Mouse (Mus musculus) heart, embryonic 15.5 days (tissue): ENCODE data around the gene Ano9. TPM values are rescaled to one million over a fixed set of nuclear protein-coding genes. Genes with fewer than 3 reads are reported as not detected.

Source experiments
- ATAC-seq: fragments of 200-750 bp; cut with Nextera tagmentation; replicated peaks from 2 replicates; pipeline ENCODE4 v1.8.0; 2017; ENCODE audit warnings: low read depth, moderate TSS enrichment; ENCODE audit not compliant: insufficient number of reproducible peaks, insufficient read depth, low FRiP score
- H3K27ac ChIP-seq: fragments of 300-500 bp; sonication (generic); 2 replicates; pipeline ENCODE4 v1.5.1; 2015; ENCODE audit warnings: mild to moderate bottlenecking, inconsistent platforms
- H3K27me3 ChIP-seq: fragments of 300-500 bp; sonication (generic); 2 replicates; pipeline ENCODE4 v1.6.1; 2015; ENCODE audit warnings: inconsistent platforms
- H3K36me3 ChIP-seq: fragments of 300-500 bp; sonication (generic); 2 replicates; pipeline ENCODE4 v1.6.1; 2015; ENCODE audit warnings: mild to moderate bottlenecking, inconsistent platforms
- H3K4me1 ChIP-seq: fragments of 300-500 bp; sonication (generic); replicated peaks from 2 replicates; pipeline ENCODE4 v1.6.1; 2015; ENCODE audit warnings: inconsistent platforms
- H3K4me2 ChIP-seq: fragments of 300-500 bp; sonication (generic); 2 replicates; pipeline ENCODE4 v1.6.1; 2015; ENCODE audit warnings: inconsistent platforms, mild to moderate bottlenecking, moderate library complexity
- H3K4me3 ChIP-seq: fragments of 300-500 bp; sonication (generic); 2 replicates; pipeline ENCODE4 v1.5.1; 2015; ENCODE audit warnings: mild to moderate bottlenecking, inconsistent platforms
- H3K9ac ChIP-seq: fragments of 300-500 bp; sonication (generic); 2 replicates; pipeline ENCODE4 v1.6.1; 2015; ENCODE audit warnings: mild to moderate bottlenecking, inconsistent platforms
- H3K9me3 ChIP-seq: fragments of 300-500 bp; sonication (generic); replicated peaks from 2 replicates; pipeline ENCODE4 v1.6.1; 2016; ENCODE audit warnings: inconsistent platforms
- WGBS: fragments of 180-500 bp; shearing (Covaris S2); methylation state at CpG from one replicate; pipeline ENCODE4 v1.1.7; 2015; ENCODE audit warnings: mixed read lengths; 5-methylcytosine and 5-hydroxymethylcytosine counted together
- polyA plus RNA-seq: library from polyadenylated mRNA; unstranded; fragments of >200 nt; fragmentation: Nextera tagmentation; extraction: Ambion mirVana; gene quantifications from 2 replicates; pipeline ENCODE4 v1.2.1, GENCODE M21; 2015

Ano9 gene
- polyA plus RNA-seq, 1 experiment from 2014 or later, result 0.16 TPM

DNA sequence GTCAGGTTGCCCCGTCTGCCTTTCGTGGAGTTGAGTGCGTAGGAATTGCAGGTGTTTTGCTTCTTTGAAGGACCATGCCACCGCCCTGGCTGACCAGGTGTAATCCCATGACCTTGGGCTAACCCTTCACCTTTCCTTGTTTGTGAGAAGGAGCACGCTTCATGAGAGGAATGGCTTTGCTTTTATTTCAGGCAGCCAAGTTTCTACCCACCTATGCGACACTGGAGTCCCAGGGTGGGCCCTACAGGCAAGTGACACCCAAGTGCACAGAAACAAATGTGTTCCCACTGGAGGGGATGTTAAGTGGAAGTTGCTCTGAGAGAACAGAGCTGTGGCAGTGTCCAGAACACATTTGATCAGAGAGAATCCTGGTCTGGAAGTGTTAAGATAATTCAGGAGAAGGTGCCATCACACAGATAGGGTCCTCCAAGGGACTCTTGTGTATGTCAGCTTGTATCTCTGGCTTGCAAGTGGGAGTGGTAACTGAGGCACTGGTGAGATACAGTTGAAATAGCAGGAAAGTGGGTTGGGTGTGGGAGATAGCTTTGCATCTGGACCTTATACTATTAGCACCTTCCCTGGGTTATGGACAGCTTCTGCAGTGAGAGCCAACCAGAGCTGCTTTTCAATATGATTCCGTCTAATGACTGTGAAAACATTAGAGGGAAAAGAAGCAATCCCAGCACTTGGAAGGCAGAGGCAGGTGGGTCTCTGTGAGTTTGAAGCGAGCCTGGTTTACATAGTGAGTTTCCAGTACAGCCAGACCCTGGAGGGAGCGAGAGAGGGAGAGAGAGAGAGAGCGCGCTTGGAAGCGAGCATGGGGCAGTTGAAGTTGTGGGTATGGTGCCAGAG lies 14.5 kb upstream of the Ano9 start:
- peak overlapping the region; percentile 83 for H3K4me2 ChIP-seq
- no peaks in the 10 kb centered on the region for H3K9me3 ChIP-seq
- peak overlapping the region; percentile 91 for H3K9ac ChIP-seq
- no peak overlapping the region for H3K27ac ChIP-seq
- no peak for ATAC-seq
- H3K27me3 ChIP-seq, result no peaks in the 10 kb centered on the region
- WGBS, result 54% methylated on average over 12 of the region's 12 CpGs
- H3K4me3 ChIP-seq, result peak overlapping the region; percentile 82
- H3K36me3 ChIP-seq, result peaks cover 20% of the 10 kb centered on the region
- peaks cover 16% of the 10 kb centered on the region for H3K4me1 ChIP-seq

DNA sequence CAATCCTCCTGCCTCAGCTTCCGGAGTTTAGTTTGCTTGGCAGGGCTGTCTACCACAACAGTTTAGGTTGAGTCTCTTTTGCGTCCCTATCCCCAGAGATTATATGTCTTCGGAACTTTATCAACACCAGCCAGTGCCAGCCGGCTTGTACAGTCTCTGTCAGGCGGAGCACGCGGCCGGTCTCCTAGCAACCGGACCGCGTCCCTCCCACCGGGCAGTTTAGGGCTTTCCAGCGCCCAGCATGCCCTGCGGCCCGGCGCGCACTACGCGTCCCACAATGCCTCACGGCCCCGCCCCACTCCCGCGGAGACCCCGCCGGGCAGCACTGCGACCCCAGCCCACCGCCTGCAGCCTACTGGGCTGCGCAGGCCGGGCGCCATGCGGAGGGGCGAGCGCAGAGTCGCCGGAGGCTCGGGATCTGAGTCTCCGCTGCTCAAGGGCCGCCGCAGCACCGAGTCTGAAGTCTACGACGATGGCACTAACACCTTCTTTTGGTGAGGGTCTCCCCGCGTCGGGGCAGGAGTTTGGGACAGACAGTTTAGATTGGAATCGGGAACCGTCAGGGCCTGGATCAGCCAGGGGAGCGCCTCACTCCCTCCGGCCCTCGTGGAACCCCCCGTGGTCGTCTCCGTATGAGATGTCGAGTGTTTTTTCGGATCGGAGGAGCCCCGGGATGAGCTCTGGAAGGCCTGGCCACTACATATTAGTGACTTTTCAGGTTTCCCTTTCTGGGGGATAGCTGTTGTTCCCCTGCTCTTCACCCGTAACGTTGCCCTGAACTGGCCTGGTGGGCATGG lies 13.6 kb upstream of the Ano9 start:
- WGBS, result under 1% methylated on average over 59 of the region's 59 CpGs
- Histone ChIP-seq H3K9ac (peak overlapping the region; percentile 91), H3K36me3 (peaks cover 11% of the 10 kb centered on the region), H3K27ac (peak overlapping the region; percentile 53), H3K27me3 (no peaks in the 10 kb centered on the region), H3K4me1 (peaks cover 16% of the 10 kb centered on the region), H3K9me3 (no peaks in the 10 kb centered on the region), H3K4me3 (peak overlapping the region; percentile 82), H3K4me2 (peak overlapping the region; percentile 83)
- peak; percentile 99 for ATAC-seq

DNA sequence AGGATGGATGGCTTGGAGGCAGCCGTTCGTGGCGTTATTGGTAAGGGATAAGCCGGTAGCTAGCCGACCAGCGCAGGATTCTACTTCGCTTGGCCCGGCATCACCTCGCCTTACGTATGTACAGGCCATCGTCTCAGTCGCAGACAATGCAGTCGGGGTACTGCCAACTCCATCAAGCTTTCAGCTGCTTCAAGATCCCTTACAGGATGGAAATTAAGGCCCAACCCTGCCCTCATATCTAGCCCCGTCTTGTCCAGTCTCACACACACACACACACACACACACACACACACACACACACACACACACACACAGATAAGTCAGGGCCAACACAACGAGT lies 5.9 kb upstream of the Ano9 start:
- Histone ChIP-seq H3K36me3 (no peaks in the 10 kb centered on the region), H3K27ac (peak overlapping the region; percentile 95), H3K9me3 (no peaks in the 10 kb centered on the region), H3K4me1 (peaks cover 16% of the 10 kb centered on the region), H3K9ac (peak overlapping the region; percentile 67), H3K4me3 (peak overlapping the region; percentile 74), H3K27me3 (no peaks in the 10 kb centered on the region), H3K4me2 (peak overlapping the region; percentile 77)
- 2% methylated on average over 15 of the region's 15 CpGs for WGBS
- ATAC-seq, result no peak

DNA sequence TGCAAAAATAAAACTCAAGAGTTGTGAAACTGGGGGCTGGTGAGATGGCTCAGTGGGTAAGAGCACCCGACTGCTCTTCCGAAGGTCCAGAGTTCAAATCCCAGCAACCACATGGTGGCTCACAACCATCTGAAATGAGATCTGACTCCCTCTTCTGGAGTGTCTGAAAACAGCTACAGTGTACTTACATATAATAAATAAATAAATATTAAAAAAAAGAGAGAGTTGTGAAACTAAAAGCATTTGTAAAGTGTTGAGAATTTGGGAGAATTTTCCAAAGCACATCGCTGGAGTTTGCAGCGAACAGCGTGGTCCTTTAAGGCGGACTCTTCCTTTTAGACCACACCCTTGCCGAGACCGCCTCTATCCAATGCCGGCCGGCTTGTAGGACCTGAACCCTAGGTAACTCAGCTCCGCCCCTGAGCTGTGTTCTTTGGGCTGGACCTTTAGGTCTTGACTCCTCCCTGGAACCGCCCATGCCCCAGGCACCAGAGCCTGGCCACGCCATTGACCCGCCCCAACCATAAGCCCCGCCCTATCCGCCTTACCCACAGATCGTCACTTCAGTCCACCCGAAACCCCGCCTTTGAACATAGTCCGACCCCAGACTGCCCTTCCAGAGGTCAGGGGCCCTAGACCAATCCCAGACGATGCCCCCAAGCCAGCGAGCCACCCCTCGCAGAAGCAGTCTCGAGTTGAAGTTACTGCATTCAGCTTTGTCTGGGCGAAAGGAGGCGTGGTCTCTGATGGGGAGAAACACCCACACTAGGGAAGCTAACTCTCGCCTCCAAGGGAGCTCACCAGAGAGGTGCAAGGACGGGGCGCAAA lies 5.3 kb upstream of the Ano9 start:
- peak overlapping the region; percentile 77 for H3K4me2 ChIP-seq
- H3K4me3 ChIP-seq, result peak overlapping the region; percentile 74
- no peaks in the 10 kb centered on the region; the same call in 1 of the 2 replicates for H3K27me3 ChIP-seq
- H3K36me3 ChIP-seq, result no peaks in the 10 kb centered on the region
- peak overlapping the region; percentile 67 for H3K9ac ChIP-seq
- no peaks in the 10 kb centered on the region for H3K9me3 ChIP-seq
- peak overlapping the region; percentile 95 for H3K27ac ChIP-seq
- H3K4me1 ChIP-seq, result peaks cover 16% of the 10 kb centered on the region
- 1% methylated on average over 29 of the region's 29 CpGs for WGBS
- ATAC-seq, result peak; percentile 99

DNA sequence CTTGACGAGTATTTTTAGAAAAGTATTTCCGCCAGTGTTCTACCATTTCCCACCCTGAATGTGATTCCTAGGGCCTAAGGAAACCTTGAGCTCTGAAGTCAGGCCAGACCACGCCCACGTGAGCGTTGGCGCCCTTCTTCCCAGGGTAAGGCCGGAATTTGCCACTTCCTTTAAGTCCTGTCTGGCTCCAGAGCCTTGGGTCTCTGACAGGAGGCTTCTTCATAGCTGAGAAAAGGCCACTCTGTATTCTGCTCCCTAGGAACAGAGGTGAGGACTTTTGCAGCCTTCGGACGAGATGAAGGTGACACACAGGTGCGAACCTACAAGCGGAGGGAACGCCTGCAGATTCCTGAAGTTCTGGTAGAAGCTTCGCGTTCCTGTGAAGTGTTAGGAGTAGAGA lies 4.6 kb upstream of the Ano9 start, which contains the start of gene Ptdss2:
Ptdss2 (plus strand) TSS at position 138 of the 400 bp plus-strand sequence.
- peak within 1 kb of the TSS; percentile 67 for H3K9ac ChIP-seq
- H3K27ac ChIP-seq, result peak within 1 kb of the TSS; percentile 95
- peaks cover 16% of the 10 kb centered on the region for H3K4me1 ChIP-seq
- H3K9me3 ChIP-seq, result no peaks in the 10 kb centered on the region
- no peak for ATAC-seq
- 42% methylated on average over 14 of the region's 14 CpGs for WGBS
- peak within 1 kb of the TSS; percentile 77 for H3K4me2 ChIP-seq
- no peaks in the 10 kb centered on the region for H3K36me3 ChIP-seq
- peak within 1 kb of the TSS; percentile 74 for H3K4me3 ChIP-seq
- peaks cover 4% of the 10 kb centered on the region for H3K27me3 ChIP-seq

DNA sequence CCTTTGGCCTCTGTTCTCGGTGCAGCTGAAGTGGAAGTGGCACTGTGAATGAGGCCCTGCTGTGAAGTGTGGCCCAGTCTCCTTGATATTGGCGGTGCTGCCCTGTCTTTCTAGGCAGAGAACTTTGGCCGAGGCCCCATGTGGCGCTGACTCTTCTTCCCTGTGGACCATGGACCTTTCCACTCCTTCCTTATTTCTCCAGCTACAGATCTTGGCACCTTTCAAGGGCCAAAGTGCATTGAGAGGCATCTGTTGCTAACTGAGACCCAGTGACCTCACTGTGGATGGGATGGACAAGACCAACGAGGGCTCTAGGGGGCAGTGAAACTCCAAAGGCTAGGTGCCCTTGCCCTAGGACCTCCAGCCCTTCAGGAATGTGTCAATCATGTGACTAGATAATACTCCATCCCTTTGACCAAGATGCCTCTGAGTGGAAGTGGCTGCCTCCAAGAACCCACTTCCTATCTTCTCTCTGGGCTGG lies 3.5 kb upstream of the Ano9 start:
- no peaks in the 10 kb centered on the region for H3K9me3 ChIP-seq
- H3K4me3 ChIP-seq, result no peak overlapping the region
- H3K4me1 ChIP-seq, result peaks cover 17% of the 10 kb centered on the region
- no peak for ATAC-seq
- no peaks in the 10 kb centered on the region for H3K36me3 ChIP-seq
- H3K9ac ChIP-seq, result no peak overlapping the region
- WGBS, result 76% methylated on average over 5 of the region's 5 CpGs
- no peak overlapping the region for H3K27ac ChIP-seq
- H3K4me2 ChIP-seq, result no peak overlapping the region
- H3K27me3 ChIP-seq, result peaks cover 9% of the 10 kb centered on the region

DNA sequence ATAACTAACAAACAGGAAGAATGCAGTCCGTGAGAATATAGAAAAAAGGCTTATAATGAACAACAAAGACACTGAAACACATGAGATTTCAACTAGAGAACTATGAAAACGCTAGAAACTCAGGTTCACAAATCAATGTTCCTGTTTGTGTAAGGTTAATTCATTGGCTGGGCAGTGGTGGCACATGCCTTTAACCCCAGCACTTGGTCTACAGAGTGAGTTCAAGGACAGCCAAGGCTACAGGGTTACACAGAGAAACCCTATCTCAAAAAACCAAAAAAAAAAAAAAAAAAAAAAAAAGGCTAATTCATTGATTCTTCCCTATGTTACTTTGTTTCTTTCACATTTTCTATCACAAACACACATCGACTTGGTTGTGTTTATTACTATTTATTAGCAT lies 3.0 kb upstream of the Ano9 start:
- 84% methylated on average over 3 of the region's 3 CpGs for WGBS
- Histone ChIP-seq H3K9ac (no peak overlapping the region), H3K4me1 (peaks cover 19% of the 10 kb centered on the region), H3K9me3 (no peaks in the 10 kb centered on the region), H3K4me2 (no peak overlapping the region), H3K27me3 (peaks cover 9% of the 10 kb centered on the region), H3K27ac (no peak overlapping the region), H3K36me3 (no peaks in the 10 kb centered on the region), H3K4me3 (no peak overlapping the region)
- ATAC-seq, result no peak

DNA sequence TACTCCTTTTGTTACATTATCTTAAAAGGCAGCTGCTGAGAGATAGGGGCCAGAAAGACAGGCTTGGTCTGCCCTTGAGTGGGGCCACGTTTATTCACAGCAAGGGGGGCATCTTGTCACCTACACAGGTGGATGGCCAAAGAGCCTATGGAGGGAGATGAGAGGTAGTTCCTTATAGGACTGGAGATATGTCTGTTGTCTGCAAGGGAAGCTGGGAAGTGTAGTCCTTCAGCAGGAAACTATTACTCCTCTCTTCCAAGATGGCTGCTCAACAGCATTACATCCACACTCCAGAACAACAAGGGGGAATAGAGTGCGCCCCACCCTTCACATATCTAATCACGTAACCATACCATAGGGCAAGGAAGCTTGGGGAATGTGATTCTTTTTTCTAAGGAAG lies 1.9 kb upstream of the Ano9 start:
- no peak overlapping the region for H3K27ac ChIP-seq
- no peak overlapping the region for H3K9ac ChIP-seq
- H3K4me2 ChIP-seq, result no peak overlapping the region
- no peaks in the 10 kb centered on the region for H3K9me3 ChIP-seq
- H3K36me3 ChIP-seq, result no peaks in the 10 kb centered on the region
- H3K4me1 ChIP-seq, result peaks cover 19% of the 10 kb centered on the region
- no peak overlapping the region for H3K4me3 ChIP-seq
- H3K27me3 ChIP-seq, result peaks cover 9% of the 10 kb centered on the region
- WGBS, result 65% methylated on average over 3 of the region's 3 CpGs
- ATAC-seq, result no peak

DNA sequence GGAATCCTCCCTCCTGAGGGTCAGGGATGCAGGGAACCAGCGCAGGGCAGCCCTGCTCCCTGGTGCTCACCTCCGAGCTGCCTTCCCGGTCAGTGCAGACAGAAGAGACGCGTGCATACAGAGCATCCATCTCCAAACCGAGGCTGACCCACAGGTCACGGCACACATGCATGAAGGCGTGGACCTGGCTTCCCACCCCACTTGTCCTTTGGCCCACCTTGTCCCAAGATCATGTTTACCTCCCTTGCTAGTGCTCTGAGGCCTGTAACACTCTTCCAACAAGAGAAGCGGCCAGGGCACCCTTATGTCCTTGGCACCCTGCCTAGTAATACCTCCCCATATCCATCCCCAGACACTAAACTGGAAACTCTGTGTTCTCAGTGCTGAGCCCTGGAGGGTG lies 1.7 kb downstream of the Ano9 start:
- 85% methylated on average over 9 of the region's 9 CpGs for WGBS

DNA sequence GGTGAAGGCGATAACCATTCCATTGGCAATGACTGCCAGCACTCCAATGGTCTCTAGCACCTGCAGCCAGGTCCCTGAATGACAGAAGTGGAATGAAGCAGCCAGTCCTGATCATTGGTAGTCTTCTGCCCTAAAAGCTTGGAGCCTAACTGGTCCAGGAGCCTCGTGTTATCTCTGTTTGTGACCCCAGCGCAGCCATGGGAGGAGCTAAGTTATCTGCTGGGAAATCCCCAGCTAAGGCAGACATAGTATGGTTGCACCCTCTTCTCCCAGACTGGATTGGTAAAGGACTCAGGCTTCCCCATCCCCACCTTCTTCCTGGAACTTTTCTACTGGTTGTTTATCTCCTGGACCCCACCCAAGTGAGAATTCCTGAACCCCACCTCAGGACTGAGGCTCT lies 14.4 kb downstream of the Ano9 start:
- Histone ChIP-seq H3K36me3 (no peaks in the 10 kb centered on the region), H3K9ac (no peak overlapping the region), H3K27me3 (peaks cover 30% of the 10 kb centered on the region), H3K4me3 (no peak overlapping the region), H3K4me1 (peaks cover 9% of the 10 kb centered on the region), H3K4me2 (no peak overlapping the region), H3K9me3 (no peaks in the 10 kb centered on the region), H3K27ac (no peak overlapping the region)
- 50% methylated on average over 3 of the region's 3 CpGs for WGBS
- ATAC-seq, result no peak

More for the DNA sequence above, 1.7 kb downstream of the Ano9 start:
- Histone ChIP-seq H3K4me2 (no peak overlapping the region), H3K27ac (no peak overlapping the region), H3K27me3 (peaks cover 9% of the 10 kb centered on the region), H3K4me3 (no peak overlapping the region), H3K4me1 (0 out of 2 replicates have a peak, but pooled peaks cover 3% of the 10 kb centered on the region), H3K9me3 (no peaks in the 10 kb centered on the region), H3K9ac (no peak overlapping the region), H3K36me3 (no peaks in the 10 kb centered on the region)
- no peak for ATAC-seq
